Mouse (Mus musculus): ENCODE results near the gene Inhba.

Gene Inhba

GRCm38 (mm10) chr13:16011372-16012242, at the start of gene Inhba:
Gene Inhba, plus strand, starts transcription at chr13:16011851.
- DNase-seq: peak; percentile 22

GRCm38 (mm10) chr13:15976584-15976983, 35.1 kb upstream of the Inhba start:
- no peak for DNase-seq

GRCm38 (mm10) chr13:15979551-15979950, 32.1 kb upstream of the Inhba start:
- DNase-seq: no peak

DNA sequence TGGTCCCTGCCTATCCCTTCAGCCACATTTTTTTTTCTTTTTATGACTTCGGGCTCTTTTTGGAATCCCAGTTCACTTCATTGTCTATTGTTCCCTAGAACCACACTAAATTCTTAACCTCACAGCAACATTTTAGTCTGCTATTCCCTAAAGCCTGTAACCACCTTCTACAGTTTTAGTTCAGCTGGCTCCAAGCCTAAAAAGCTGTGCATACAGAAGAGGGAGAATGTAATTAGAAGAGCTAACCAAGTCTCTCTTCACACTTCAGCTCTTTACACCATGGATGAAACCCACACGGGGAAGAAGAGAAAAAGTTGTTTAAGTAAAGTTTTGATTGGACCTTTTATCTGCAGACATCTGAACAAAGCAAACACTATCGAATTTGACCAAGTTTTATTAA, 29.6 kb upstream of the Inhba start:
- no peak for DNase-seq

GRCm38 (mm10) chr13:15985761-15986160, 25.9 kb upstream of the Inhba start:
- DNase-seq: no peak

GRCm38 (mm10) chr13:15986172-15986571, 25.5 kb upstream of the Inhba start:
- no peak for DNase-seq

GRCm38 (mm10) chr13:15995314-15995713, 16.3 kb upstream of the Inhba start:
- DNase-seq: no peak

- DNase-seq: no peak
These were observed 6.1 kb upstream of the Inhba start for GRCm38 (mm10) chr13:16005517-16005916.

DNA sequence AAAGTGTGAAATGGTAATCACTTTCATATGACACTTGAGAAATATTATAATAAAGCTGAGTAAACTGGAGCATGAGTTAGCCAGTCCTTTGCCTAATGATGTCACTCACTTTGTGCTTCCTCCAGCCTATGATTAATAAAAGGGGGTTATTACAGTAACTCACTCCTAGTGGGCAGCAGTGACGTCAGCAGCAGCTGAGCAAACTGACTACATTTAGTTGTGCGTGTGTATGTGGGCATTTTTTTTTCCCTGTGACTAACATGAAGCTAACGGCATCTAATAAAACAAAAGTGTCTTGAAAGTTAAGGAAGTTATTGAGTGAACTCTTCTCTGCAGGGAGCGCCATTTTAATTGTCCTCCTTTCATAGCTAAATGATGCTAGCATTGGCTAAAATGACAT, 3.9 kb upstream of the Inhba start:
- DNase-seq: no peak

- DNase-seq: no peak
These were observed 3.3 kb upstream of the Inhba start for GRCm38 (mm10) chr13:16008348-16008747.

DNA sequence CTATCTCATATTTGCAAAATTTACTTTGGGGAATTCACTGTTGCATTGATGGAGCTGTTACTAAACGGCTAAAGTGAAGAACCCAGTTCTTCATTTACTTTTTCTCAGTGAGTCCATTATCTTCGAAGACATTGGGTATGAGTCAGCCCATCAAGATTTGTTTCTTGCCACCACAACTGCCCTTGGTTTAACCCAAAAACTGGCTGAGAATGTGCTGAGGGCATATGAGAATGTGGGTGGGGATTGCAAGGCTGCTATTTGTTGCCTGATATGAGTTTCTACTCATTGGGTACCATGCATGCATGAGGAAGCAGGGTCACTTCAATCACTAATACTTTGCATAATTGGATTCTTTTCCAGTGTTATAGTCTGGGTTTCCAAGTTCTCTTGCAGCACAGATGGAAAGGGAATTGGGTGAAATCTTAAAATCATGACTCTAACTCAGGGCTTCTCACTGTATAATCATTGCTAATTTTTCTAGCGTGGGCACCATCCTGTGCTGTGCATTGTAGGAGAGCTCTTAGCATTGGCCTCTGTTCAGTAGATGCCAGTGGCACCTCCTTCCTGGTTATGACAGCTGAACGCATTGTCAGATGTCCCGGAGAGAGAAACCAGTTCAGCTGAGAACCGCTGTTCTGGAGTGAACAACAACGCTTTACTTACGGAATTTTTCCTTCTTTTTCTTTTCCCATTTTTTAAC, 1.7 kb upstream of the Inhba start:
- DNase-seq: no peak

DNA sequence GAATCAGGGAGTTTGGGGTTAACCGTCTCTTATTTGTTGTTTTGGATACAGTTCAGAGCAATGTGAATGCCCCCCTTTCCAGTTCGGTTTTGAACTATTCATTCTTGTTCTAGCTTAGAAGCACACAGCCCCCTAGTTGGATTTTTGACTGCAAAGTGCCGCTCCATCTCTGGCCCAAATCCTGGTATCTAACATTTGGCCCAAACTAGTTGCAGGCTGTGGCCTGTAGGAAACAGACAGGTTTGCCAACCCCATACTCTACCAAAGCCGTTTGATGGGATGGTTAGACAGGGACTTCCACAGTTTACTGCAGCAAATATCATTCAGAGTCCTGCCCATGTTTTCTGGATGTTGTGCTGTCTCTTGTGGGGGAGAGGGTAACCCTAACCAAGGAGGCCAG, 1.1 kb upstream of the Inhba start:
- DNase-seq: no peak

DNA sequence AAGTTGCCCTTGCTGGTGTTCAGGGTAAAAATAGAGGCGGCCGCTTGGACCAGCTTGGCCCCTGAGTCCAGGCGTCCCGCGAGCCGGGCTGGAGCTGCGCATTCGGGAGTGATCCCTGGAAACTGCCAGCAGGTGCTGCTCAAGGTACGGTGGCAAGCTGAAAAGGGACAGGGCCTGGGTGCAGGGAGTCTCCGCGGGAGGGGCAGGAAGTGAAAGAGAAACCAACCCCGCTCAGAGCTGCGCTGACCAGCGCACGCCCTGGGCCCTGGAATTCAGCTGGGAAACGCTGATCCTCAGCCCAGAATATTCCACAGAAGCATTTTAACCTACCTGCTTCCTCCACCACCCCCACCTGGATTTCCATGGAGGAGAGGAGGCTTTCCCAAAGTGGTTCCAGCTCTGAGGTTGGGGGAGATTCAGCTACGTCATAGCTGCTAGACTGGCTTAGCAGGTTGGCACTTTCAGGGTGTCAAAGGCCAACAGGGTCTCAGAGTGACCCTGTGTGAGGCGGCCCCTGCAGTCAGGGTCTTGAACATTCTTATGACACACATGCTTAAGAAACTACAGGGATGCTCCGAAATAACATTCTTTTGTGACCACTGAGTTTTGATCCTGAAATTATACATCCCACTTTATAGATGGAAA, 714 bp downstream of the Inhba start:
- DNase-seq: peak; percentile 36

DNA sequence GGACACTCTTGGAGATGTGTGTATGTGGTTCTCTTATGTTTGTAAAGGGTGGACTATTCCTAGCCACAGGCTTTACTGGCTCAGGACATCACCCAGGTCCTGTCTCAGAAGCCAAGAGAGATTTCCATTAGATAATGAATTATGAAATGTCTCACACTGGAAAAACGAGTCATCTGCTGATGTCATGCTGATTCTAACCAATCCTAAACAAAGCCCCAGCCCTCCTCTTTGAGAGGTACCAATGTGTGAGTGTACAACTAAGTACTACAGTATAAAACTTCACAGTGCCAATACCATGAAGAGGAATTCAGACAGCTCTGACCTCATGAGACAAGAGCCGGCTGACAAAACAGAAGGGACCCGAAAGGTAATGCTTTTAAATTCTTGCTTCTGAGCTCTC, 2.5 kb downstream of the Inhba start:
- no peak for DNase-seq

GRCm38 (mm10) chr13:16016506-16016905, 4.9 kb downstream of the Inhba start:
- DNase-seq: no peak

DNA sequence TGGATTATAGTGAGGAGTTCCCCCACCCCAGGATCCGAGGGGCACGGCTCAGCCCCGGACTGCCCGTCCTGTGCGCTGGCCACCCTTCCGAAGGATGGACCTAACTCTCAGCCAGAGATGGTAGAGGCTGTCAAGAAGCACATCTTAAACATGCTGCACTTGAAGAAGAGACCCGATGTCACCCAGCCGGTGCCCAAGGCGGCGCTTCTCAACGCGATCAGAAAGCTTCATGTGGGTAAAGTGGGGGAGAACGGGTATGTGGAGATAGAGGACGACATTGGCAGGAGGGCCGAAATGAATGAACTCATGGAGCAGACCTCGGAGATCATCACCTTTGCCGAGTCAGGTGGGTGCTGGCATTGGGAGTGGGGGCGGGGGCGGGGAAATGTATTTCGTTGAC, 5.7 kb downstream of the Inhba start:
- DNase-seq: no peak

GRCm38 (mm10) chr13:16017777-16018176, 6.1 kb downstream of the Inhba start:
- no peak for DNase-seq

- DNase-seq: no peak
These were observed 7.3 kb downstream of the Inhba start for GRCm38 (mm10) chr13:16018807-16019510.

- DNase-seq: peak; percentile 16
These were observed 9.0 kb downstream of the Inhba start for GRCm38 (mm10) chr13:16020659-16021058.

DNA sequence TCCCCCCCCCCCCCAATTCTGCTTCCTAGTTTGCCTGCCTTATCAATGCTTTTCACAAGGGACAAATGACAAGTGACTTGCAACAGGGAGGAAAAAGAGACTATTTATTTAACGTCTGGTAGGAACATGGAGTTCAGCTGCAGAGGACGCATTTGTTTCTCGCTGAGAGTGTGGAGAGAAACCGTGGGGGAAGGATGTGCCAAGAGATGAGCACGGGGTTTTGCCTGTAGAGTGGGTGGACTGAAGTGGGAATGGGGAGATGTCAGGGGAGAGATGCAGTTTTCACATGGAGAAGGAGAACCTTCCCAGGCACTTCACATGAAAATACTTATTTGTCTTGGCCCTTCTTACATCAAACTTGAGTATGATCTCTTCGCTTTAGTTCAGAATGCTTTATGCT, 9.5 kb downstream of the Inhba start:
- DNase-seq: no peak

DNA sequence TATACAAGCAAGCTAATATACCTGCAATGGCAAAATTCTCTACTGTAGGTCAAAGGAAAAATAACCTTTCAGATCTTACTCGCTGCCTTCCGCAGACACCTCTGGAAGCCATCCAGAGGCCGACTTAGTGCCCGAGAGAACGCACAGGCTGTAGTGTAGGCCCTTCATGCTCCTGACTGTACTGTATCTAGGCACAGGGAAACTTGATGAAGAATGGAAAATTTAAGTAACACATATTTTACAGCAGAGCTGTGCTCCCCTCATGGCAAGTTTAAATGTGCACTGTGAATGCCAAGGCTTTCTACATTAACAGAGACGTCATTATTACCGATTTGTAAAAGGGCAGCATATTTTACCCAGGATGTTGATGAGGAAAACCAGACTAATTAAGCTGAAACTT, 10.2 kb downstream of the Inhba start:
- no peak for DNase-seq

GRCm38 (mm10) chr13:16022536-16022935, 10.9 kb downstream of the Inhba start:
- no peak for DNase-seq
